Mouse (Mus musculus) forebrain, embryonic 12.5 days (tissue): ENCODE measurements around the gene Slc26a3. TPM values are rescaled to one million over a fixed set of nuclear protein-coding genes. Genes with fewer than 3 reads are reported as not detected.

Source experiments
- ATAC-seq: fragments of 200-750 bp; cut with Nextera tagmentation; 2 replicates; pipeline ENCODE4 v1.8.0; 2017; ENCODE audit warnings: moderate TSS enrichment; ENCODE audit not compliant: low FRiP score
- H3K27ac ChIP-seq: fragments of 300-500 bp; sonication (generic); 2 replicates; pipeline ENCODE4 v1.5.1; 2016; ENCODE audit warnings: mild to moderate bottlenecking
- H3K27me3 ChIP-seq: fragments of 300-500 bp; sonication (generic); 2 replicates; pipeline ENCODE4 v1.6.1; 2016; ENCODE audit warnings: mild to moderate bottlenecking
- H3K36me3 ChIP-seq: fragments of 300-500 bp; sonication (generic); replicated peaks from 2 replicates; pipeline ENCODE4 v1.6.1; 2016; ENCODE audit warnings: mild to moderate bottlenecking
- H3K4me1 ChIP-seq: fragments of 300-500 bp; sonication (generic); 2 replicates; pipeline ENCODE4 v1.6.1; 2016
- H3K4me2 ChIP-seq: fragments of 300-500 bp; sonication (generic); 2 replicates; pipeline ENCODE4 v1.6.1; 2016; ENCODE audit warnings: mild to moderate bottlenecking, moderate library complexity
- H3K4me3 ChIP-seq: fragments of 300-500 bp; sonication (generic); replicated peaks from 2 replicates; pipeline ENCODE4 v1.5.1; 2016; ENCODE audit warnings: mild to moderate bottlenecking
- H3K9ac ChIP-seq: fragments of 300-500 bp; sonication (generic); 2 replicates; pipeline ENCODE4 v1.6.1; 2016; ENCODE audit warnings: mild to moderate bottlenecking
- H3K9me3 ChIP-seq: fragments of 300-500 bp; sonication (generic); 2 replicates; pipeline ENCODE4 v1.6.1; 2016
- WGBS: fragments of 180-500 bp; shearing (Covaris S2); methylation state at CpG from one replicate; pipeline ENCODE4 v1.1.7; 2016; 5-methylcytosine and 5-hydroxymethylcytosine counted together
- polyA plus RNA-seq: library from polyadenylated mRNA; unstranded; fragments of >200 nt; fragmentation: Nextera tagmentation; extraction: Ambion mirVana; gene quantifications from 2 replicates; pipeline ENCODE4 v1.2.1, GENCODE M21; 2016

The Slc26a3 gene
- polyA plus RNA-seq, 1 experiment from 2014 or later, result 0.06 TPM

- H3K9ac ChIP-seq, result no peak overlapping the region
- 73% methylated on average over 4 of the region's 4 CpGs for WGBS
Observed at GRCm38 (mm10) chr12:31501266-31501665, 110.6 kb downstream of the Slc26a3 start.

GRCm38 (mm10) chr12:31503211-31503610 is 112.5 kb downstream of the Slc26a3 start:
- Histone ChIP-seq H3K9me3 (no peaks in the 10 kb centered on the region), H3K27me3 (no peaks in the 10 kb centered on the region), H3K4me1 (peaks cover 12% of the 10 kb centered on the region), H3K9ac (no peak overlapping the region), H3K4me3 (no peak overlapping the region), H3K27ac (no peak overlapping the region), H3K4me2 (no peak overlapping the region), H3K36me3 (no peaks in the 10 kb centered on the region)
- no peak for ATAC-seq

More at GRCm38 (mm10) chr12:31501266-31501665, 110.6 kb downstream of the Slc26a3 start:
- Histone ChIP-seq H3K27ac (no peak overlapping the region), H3K4me1 (peaks cover 18% of the 10 kb centered on the region), H3K36me3 (no peaks in the 10 kb centered on the region), H3K4me2 (no peak overlapping the region), H3K27me3 (no peaks in the 10 kb centered on the region), H3K4me3 (no peak overlapping the region), H3K9me3 (no peaks in the 10 kb centered on the region)
- ATAC-seq, result no peak

- 39% methylated on average over 6 of the region's 6 CpGs for WGBS
- no peaks in the 10 kb centered on the region for H3K27me3 ChIP-seq
Observed at GRCm38 (mm10) chr12:31507718-31508364, 117.2 kb downstream of the Slc26a3 start.

GRCm38 (mm10) chr12:31508496-31508895 is 117.8 kb downstream of the Slc26a3 start:
- Histone ChIP-seq H3K9ac (no peak overlapping the region), H3K27me3 (no peaks in the 10 kb centered on the region), H3K4me1 (no peaks in the 10 kb centered on the region), H3K4me3 (no peak overlapping the region), H3K36me3 (no peaks in the 10 kb centered on the region), H3K9me3 (no peaks in the 10 kb centered on the region), H3K27ac (no peak overlapping the region), H3K4me2 (no peak overlapping the region)
- no peak for ATAC-seq
- 87% methylated on average over 6 of the region's 6 CpGs for WGBS

More at GRCm38 (mm10) chr12:31507718-31508364, 117.2 kb downstream of the Slc26a3 start:
- H3K4me3 ChIP-seq, result no peak overlapping the region
- no peak for ATAC-seq
- no peak overlapping the region for H3K4me2 ChIP-seq
- no peaks in the 10 kb centered on the region for H3K36me3 ChIP-seq
- H3K9ac ChIP-seq, result no peak overlapping the region
- no peaks in the 10 kb centered on the region for H3K9me3 ChIP-seq
- no peak overlapping the region for H3K27ac ChIP-seq
- no peaks in the 10 kb centered on the region for H3K4me1 ChIP-seq

- Histone ChIP-seq H3K27ac (no peak overlapping the region), H3K9me3 (no peaks in the 10 kb centered on the region), H3K9ac (no peak overlapping the region), H3K27me3 (no peaks in the 10 kb centered on the region), H3K4me2 (no peak overlapping the region), H3K4me3 (no peak overlapping the region), H3K4me1 (no peaks in the 10 kb centered on the region), H3K36me3 (no peaks in the 10 kb centered on the region)
- WGBS, result 62% methylated on average over 4 of the region's 5 CpGs
- ATAC-seq, result no peak
Observed at GRCm38 (mm10) chr12:31511218-31511617, 120.5 kb downstream of the Slc26a3 start.

GRCm38 (mm10) chr12:31512634-31513411 is 122.2 kb downstream of the Slc26a3 start:
- no peaks in the 10 kb centered on the region for H3K4me1 ChIP-seq
- no peak for ATAC-seq
- H3K4me3 ChIP-seq, result no peak overlapping the region
- no peak overlapping the region for H3K27ac ChIP-seq
- H3K4me2 ChIP-seq, result no peak overlapping the region
- 87% methylated on average over 14 of the region's 14 CpGs for WGBS
- H3K36me3 ChIP-seq, result no peaks in the 10 kb centered on the region
- no peaks in the 10 kb centered on the region for H3K27me3 ChIP-seq
- H3K9ac ChIP-seq, result no peak overlapping the region
- no peaks in the 10 kb centered on the region for H3K9me3 ChIP-seq

- Histone ChIP-seq H3K9ac (no peak overlapping the region), H3K27me3 (no peaks in the 10 kb centered on the region), H3K27ac (no peak overlapping the region), H3K4me2 (no peak overlapping the region), H3K9me3 (no peaks in the 10 kb centered on the region), H3K36me3 (no peaks in the 10 kb centered on the region), H3K4me3 (no peak overlapping the region), H3K4me1 (no peaks in the 10 kb centered on the region)
- no peak for ATAC-seq
- WGBS, result 73% methylated on average over 6 of the region's 6 CpGs
Observed at GRCm38 (mm10) chr12:31513724-31514503, 123.2 kb downstream of the Slc26a3 start.

- no peak for ATAC-seq
- H3K27ac ChIP-seq, result no peak overlapping the region
- H3K4me3 ChIP-seq, result no peak overlapping the region
- 92% methylated on average over 6 of the region's 6 CpGs for WGBS
- H3K36me3 ChIP-seq, result no peaks in the 10 kb centered on the region
- no peak overlapping the region for H3K4me2 ChIP-seq
- no peaks in the 10 kb centered on the region for H3K27me3 ChIP-seq
- no peaks in the 10 kb centered on the region for H3K4me1 ChIP-seq
- H3K9ac ChIP-seq, result no peak overlapping the region
- no peaks in the 10 kb centered on the region for H3K9me3 ChIP-seq
Observed at GRCm38 (mm10) chr12:31520119-31520518, 129.4 kb downstream of the Slc26a3 start.

GRCm38 (mm10) chr12:31521371-31521770 is 130.7 kb downstream of the Slc26a3 start:
- H3K9ac ChIP-seq, result no peak overlapping the region
- no peak for ATAC-seq
- no peaks in the 10 kb centered on the region for H3K4me1 ChIP-seq
- no peaks in the 10 kb centered on the region for H3K36me3 ChIP-seq
- no peak overlapping the region for H3K4me3 ChIP-seq
- H3K9me3 ChIP-seq, result no peaks in the 10 kb centered on the region
- no peak overlapping the region for H3K27ac ChIP-seq
- H3K4me2 ChIP-seq, result no peak overlapping the region
- 71% methylated on average over 3 of the region's 3 CpGs for WGBS
- H3K27me3 ChIP-seq, result no peaks in the 10 kb centered on the region

Other genes starting within 250 kb of the Slc26a3 start
- not detected in 2 replicates for gene Gm6993, start 150.1 kb upstream of the Slc26a3 start, polyA plus RNA-seq
- 25.7 and 26.1 TPM in 2 replicates for gene Lamb1, start 125.6 kb upstream of the Slc26a3 start, polyA plus RNA-seq
- 148 and 150 TPM in 2 replicates for gene Dld, start 39.4 kb upstream of the Slc26a3 start, polyA plus RNA-seq
- 16.3 and 19.7 TPM in 2 replicates for gene Cbll1, start 108.7 kb downstream of the Slc26a3 start, polyA plus RNA-seq
- gene Slc26a4, start 169.1 kb downstream of the Slc26a3 start, polyA plus RNA-seq, result 0.06 TPM in 1 of 2 replicates, not detected in the other
- 28.7 and 29.5 TPM in 2 replicates for gene Bcap29, start 243.8 kb downstream of the Slc26a3 start, polyA plus RNA-seq